Mouse (Mus musculus) adrenal gland, adult 2 months (tissue): Measurements from ENCODE around the gene Atxn10. TPM values are rescaled to one million over a fixed set of nuclear protein-coding genes. Genes with fewer than 3 reads are reported as not detected.

Experiments
- DNase-seq: peaks from one replicate; pipeline ENCODE4 v3.0.0; 2021
- polyA plus RNA-seq: library from polyadenylated mRNA; depleted of rRNA; stranded (reverse); fragments of >200 nt; gene quantifications from 2 replicates; pipeline ENCODE4 v1.2.3, GENCODE M21; 2012
- total RNA-seq, 2 experiments: library from RNA; stranded (reverse); gene quantifications; 2 replicates each; pipeline ENCODE4 v1.2.3; 2021

Gene Atxn10
- total and polyA plus RNA-seq, 3 experiments = 127 to 202 (median 130) TPM

- DNase-seq = no peak
These were observed 67.2 kb downstream of the Atxn10 start for GRCm38 (mm10) chr15:85403256-85403731.

GRCm38 (mm10) chr15:85404739-85405138 lies 68.7 kb downstream of the Atxn10 start:
- no peak for DNase-seq

GRCm38 (mm10) chr15:85405567-85405966 lies 69.5 kb downstream of the Atxn10 start:
- DNase-seq = no peak

GRCm38 (mm10) chr15:85406846-85407245 lies 70.8 kb downstream of the Atxn10 start:
- DNase-seq = no peak

GRCm38 (mm10) chr15:85407342-85407741 lies 71.3 kb downstream of the Atxn10 start:
- no peak for DNase-seq

- peak; percentile 5 for DNase-seq
These were observed 72.7 kb downstream of the Atxn10 start for GRCm38 (mm10) chr15:85408790-85409189.

GRCm38 (mm10) chr15:85409245-85409783 lies 73.3 kb downstream of the Atxn10 start:
- no peak for DNase-seq

GRCm38 (mm10) chr15:85409836-85410235 lies 73.8 kb downstream of the Atxn10 start:
- no peak for DNase-seq

GRCm38 (mm10) chr15:85414620-85415019 lies 78.6 kb downstream of the Atxn10 start:
- DNase-seq = no peak

- no peak for DNase-seq
These were observed 84.6 kb downstream of the Atxn10 start for GRCm38 (mm10) chr15:85420686-85421085.

GRCm38 (mm10) chr15:85424197-85424596 lies 88.2 kb downstream of the Atxn10 start:
- peak; percentile 73 for DNase-seq

GRCm38 (mm10) chr15:85428140-85428539 lies 92.1 kb downstream of the Atxn10 start:
- DNase-seq = no peak

- no peak for DNase-seq
These were observed 106.5 kb downstream of the Atxn10 start for GRCm38 (mm10) chr15:85442568-85442967.

GRCm38 (mm10) chr15:85446652-85447051 lies 110.6 kb downstream of the Atxn10 start:
- no peak for DNase-seq

- DNase-seq = no peak
These were observed 120.8 kb downstream of the Atxn10 start for GRCm38 (mm10) chr15:85456891-85457290.

GRCm38 (mm10) chr15:85457838-85458237 lies 121.8 kb downstream of the Atxn10 start:
- DNase-seq = no peak

GRCm38 (mm10) chr15:85458631-85459082 lies 122.6 kb downstream of the Atxn10 start:
- DNase-seq = no peak

- no peak for DNase-seq
These were observed 125.5 kb downstream of the Atxn10 start for GRCm38 (mm10) chr15:85461541-85461940.

- DNase-seq = no peak
These were observed 126.1 kb downstream of the Atxn10 start for GRCm38 (mm10) chr15:85462138-85462537.

- DNase-seq = no peak
These were observed 127.2 kb downstream of the Atxn10 start for GRCm38 (mm10) chr15:85463027-85463790.

GRCm38 (mm10) chr15:85464190-85464589 lies 128.1 kb downstream of the Atxn10 start:
- DNase-seq = no peak

GRCm38 (mm10) chr15:85464823-85465565 lies 128.9 kb downstream of the Atxn10 start:
- DNase-seq = no peak
